Mouse (Mus musculus): ENCODE results near the gene Abca2. TPM values are rescaled to one million over a fixed set of nuclear protein-coding genes. Genes with fewer than 3 reads are reported as not detected.
A peak's percentile ranks its signal among the peaks of the same experiment; 100 is the strongest.

Abca2 gene
- polyA plus RNA-seq, 1 experiment from 2014 or later = 6.7 TPM

DNA sequence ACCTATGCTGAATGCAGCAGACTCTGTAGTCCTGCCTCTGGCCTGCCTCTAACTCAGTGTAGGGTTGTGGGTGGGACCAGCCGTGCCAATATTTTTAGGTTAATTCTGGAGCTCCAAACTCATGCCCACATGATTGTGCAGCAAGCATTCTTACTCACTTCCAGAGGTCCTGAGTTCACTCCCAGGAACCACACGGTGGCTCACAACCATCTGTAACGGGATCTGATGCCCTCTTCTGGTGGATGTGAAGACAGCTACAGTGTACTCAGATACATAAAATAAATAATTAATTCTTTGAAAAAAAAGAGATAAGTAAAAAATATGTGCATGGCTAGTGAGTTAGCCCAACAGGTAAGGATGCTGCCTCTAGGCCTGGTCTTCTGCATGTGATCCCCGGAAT is 68.0 kb downstream of the Abca2 start:
- H3K27me3 ChIP-seq (replicated peaks; ENCODE audit: control insufficient read depth, insufficient read depth, low read length) = no peaks in the 10 kb centered on the region
- WGBS = 40% methylated on average over 4 of the region's 4 CpGs
- peaks cover 3% of the 10 kb centered on the region for H3K4me1 ChIP-seq (ENCODE audit: control insufficient read depth, insufficient read depth, low read length)
- H3K4me3 ChIP-seq (ENCODE audit: low read depth, low read length) = no peak overlapping the region
- H3K36me3 ChIP-seq (ENCODE audit: control insufficient read depth, insufficient read depth, low read length) = no peaks in the 10 kb centered on the region
- ATAC-seq (no peak), DNase-seq (ENCODE audit: low spot score) (peak; percentile 57)
- no peak overlapping the region for H3K4me2 ChIP-seq (ENCODE audit: low read length)
- H3K27ac ChIP-seq (ENCODE audit: low read depth, low read length) = no peak overlapping the region
- no peak overlapping the region for H3K9ac ChIP-seq (ENCODE audit: low read length)
- no peaks in the 10 kb centered on the region for H3K9me3 ChIP-seq (replicated peaks; ENCODE audit: control insufficient read depth, low read length)

Small RNA genes within 50 kb of the gene (microRNA-seq; reads per million reads assigned to microRNA genes)
- not detected for gene Mir3087

Other genes starting within 250 kb of the Abca2 start
- gene Nrarp, start 247.9 kb upstream of the Abca2 start, polyA plus RNA-seq (2014; fragmentation: Nextera tagmentation; extraction: Ambion mirVana) = 18.6 and 22.1 TPM in 2 replicates
- 0.97 and 1.9 TPM in 2 replicates for gene Tor4a, start 231.8 kb upstream of the Abca2 start, polyA plus RNA-seq (2014; fragmentation: Nextera tagmentation; extraction: Ambion mirVana)
- gene Nelfb, start 217.2 kb upstream of the Abca2 start, polyA plus RNA-seq (2014; fragmentation: Nextera tagmentation; extraction: Ambion mirVana) = 68.8 and 73.5 TPM in 2 replicates
- gene Stpg3, start 214.1 kb upstream of the Abca2 start, polyA plus RNA-seq (2014; fragmentation: Nextera tagmentation; extraction: Ambion mirVana) = not detected in 2 replicates
- 1.1 TPM in 1 of 2 replicates, not detected in the other for gene Fam166a, start 210.0 kb upstream of the Abca2 start, polyA plus RNA-seq (2014; fragmentation: Nextera tagmentation; extraction: Ambion mirVana)
- gene Tubb4b, start 204.0 kb upstream of the Abca2 start, polyA plus RNA-seq (2014; fragmentation: Nextera tagmentation; extraction: Ambion mirVana) = 392 and 409 TPM in 2 replicates
- 0.10 TPM in 1 of 2 replicates, not detected in the other for gene Slc34a3, start 194.3 kb upstream of the Abca2 start, polyA plus RNA-seq (2014; fragmentation: Nextera tagmentation; extraction: Ambion mirVana)
- gene Rnf224, start 191.9 kb upstream of the Abca2 start, polyA plus RNA-seq (2014; fragmentation: Nextera tagmentation; extraction: Ambion mirVana) = not detected in 2 replicates
- gene Rnf208, start 186.4 kb upstream of the Abca2 start, polyA plus RNA-seq (2014; fragmentation: Nextera tagmentation; extraction: Ambion mirVana) = 67.4 and 98.5 TPM in 2 replicates
- not detected in 2 replicates for gene Cysrt1, start 186.3 kb upstream of the Abca2 start, polyA plus RNA-seq (2014; fragmentation: Nextera tagmentation; extraction: Ambion mirVana)
- 4.7 and 6.0 TPM in 2 replicates for gene AL732309.1, start 181.8 kb upstream of the Abca2 start, polyA plus RNA-seq (2014; fragmentation: Nextera tagmentation; extraction: Ambion mirVana)
- 14.7 and 17.4 TPM in 2 replicates for gene Tmem203, start 173.3 kb upstream of the Abca2 start, polyA plus RNA-seq (2014; fragmentation: Nextera tagmentation; extraction: Ambion mirVana)
- 6.6 and 9.9 TPM in 2 replicates for gene Tprn, start 166.1 kb upstream of the Abca2 start, polyA plus RNA-seq (2014; fragmentation: Nextera tagmentation; extraction: Ambion mirVana)
- gene Ssna1, start 156.3 kb upstream of the Abca2 start, polyA plus RNA-seq (2014; fragmentation: Nextera tagmentation; extraction: Ambion mirVana) = 258 and 281 TPM in 2 replicates
- 105 and 123 TPM in 2 replicates for gene Anapc2, start 156.2 kb upstream of the Abca2 start, polyA plus RNA-seq (2014; fragmentation: Nextera tagmentation; extraction: Ambion mirVana)
- gene Tmem210, start 140.6 kb upstream of the Abca2 start, polyA plus RNA-seq (2014; fragmentation: Nextera tagmentation; extraction: Ambion mirVana) = not detected in 2 replicates
- gene Lrrc26, start 138.8 kb upstream of the Abca2 start, polyA plus RNA-seq (2014; fragmentation: Nextera tagmentation; extraction: Ambion mirVana) = 0.25 TPM in 1 of 2 replicates, not detected in the other
- gene Grin1, start 109.5 kb upstream of the Abca2 start, polyA plus RNA-seq (2014; fragmentation: Nextera tagmentation; extraction: Ambion mirVana) = 17.0 and 21.1 TPM in 2 replicates
- 69.5 and 87.7 TPM in 2 replicates for gene Man1b1, start 96.4 kb upstream of the Abca2 start, polyA plus RNA-seq (2014; fragmentation: Nextera tagmentation; extraction: Ambion mirVana)
- gene Dpp7, start 72.3 kb upstream of the Abca2 start, polyA plus RNA-seq (2014; fragmentation: Nextera tagmentation; extraction: Ambion mirVana) = 21.3 and 21.4 TPM in 2 replicates
- gene Uap1l1, start 63.0 kb upstream of the Abca2 start, polyA plus RNA-seq (2014; fragmentation: Nextera tagmentation; extraction: Ambion mirVana) = 5.8 and 7.8 TPM in 2 replicates
- gene Sapcd2, start 56.4 kb upstream of the Abca2 start, polyA plus RNA-seq (2014; fragmentation: Nextera tagmentation; extraction: Ambion mirVana) = 27.8 and 28.9 TPM in 2 replicates
- 1.9 and 2.5 TPM in 2 replicates for gene Entpd2, start 32.8 kb upstream of the Abca2 start, polyA plus RNA-seq (2014; fragmentation: Nextera tagmentation; extraction: Ambion mirVana)
- 263 and 331 TPM in 2 replicates for gene Npdc1, start 29.4 kb upstream of the Abca2 start, polyA plus RNA-seq (2014; fragmentation: Nextera tagmentation; extraction: Ambion mirVana)
- 0.21 TPM in 1 of 2 replicates, not detected in the other for gene Fut7, start 5.4 kb upstream of the Abca2 start, polyA plus RNA-seq (2014; fragmentation: Nextera tagmentation; extraction: Ambion mirVana)
- 1.1 and 2.2 TPM in 2 replicates for gene Clic3, start 28.1 kb downstream of the Abca2 start, polyA plus RNA-seq (2014; fragmentation: Nextera tagmentation; extraction: Ambion mirVana)
- 93.2 and 101 TPM in 2 replicates for gene Paxx, start 32.4 kb downstream of the Abca2 start, polyA plus RNA-seq (2014; fragmentation: Nextera tagmentation; extraction: Ambion mirVana)
- gene Ptgds, start 41.3 kb downstream of the Abca2 start, polyA plus RNA-seq (2014; fragmentation: Nextera tagmentation; extraction: Ambion mirVana) = 170 and 301 TPM in 2 replicates
- gene Lcn12, start 65.2 kb downstream of the Abca2 start, polyA plus RNA-seq (2014; fragmentation: Nextera tagmentation; extraction: Ambion mirVana) = not detected in 2 replicates
- gene Fbxw5, start 72.0 kb downstream of the Abca2 start, polyA plus RNA-seq (2014; fragmentation: Nextera tagmentation; extraction: Ambion mirVana) = 77.9 and 102 TPM in 2 replicates
- gene C8g, start 73.0 kb downstream of the Abca2 start, polyA plus RNA-seq (2014; fragmentation: Nextera tagmentation; extraction: Ambion mirVana) = 4.0 and 4.1 TPM in 2 replicates
- 26.7 and 29.4 TPM in 2 replicates for gene Traf2, start 118.2 kb downstream of the Abca2 start, polyA plus RNA-seq (2014; fragmentation: Nextera tagmentation; extraction: Ambion mirVana)
- 369 and 370 TPM in 2 replicates for gene Edf1, start 129.1 kb downstream of the Abca2 start, polyA plus RNA-seq (2014; fragmentation: Nextera tagmentation; extraction: Ambion mirVana)
- gene Mamdc4, start 146.1 kb downstream of the Abca2 start, polyA plus RNA-seq (2014; fragmentation: Nextera tagmentation; extraction: Ambion mirVana) = 0.84 and 2.2 TPM in 2 replicates
- gene Phpt1, start 146.5 kb downstream of the Abca2 start, polyA plus RNA-seq (2014; fragmentation: Nextera tagmentation; extraction: Ambion mirVana) = 168 and 216 TPM in 2 replicates
- gene Ajm1, start 153.1 kb downstream of the Abca2 start, polyA plus RNA-seq (2014; fragmentation: Nextera tagmentation; extraction: Ambion mirVana) = 2.2 and 4.2 TPM in 2 replicates
- 47.9 and 55.0 TPM in 2 replicates for gene Rabl6, start 179.8 kb downstream of the Abca2 start, polyA plus RNA-seq (2014; fragmentation: Nextera tagmentation; extraction: Ambion mirVana)
- gene Ccdc183, start 189.0 kb downstream of the Abca2 start, polyA plus RNA-seq (2014; fragmentation: Nextera tagmentation; extraction: Ambion mirVana) = 0.18 and 0.30 TPM in 2 replicates
- gene Tmem141, start 193.3 kb downstream of the Abca2 start, polyA plus RNA-seq (2014; fragmentation: Nextera tagmentation; extraction: Ambion mirVana) = 27.9 and 32.8 TPM in 2 replicates
- gene Fcna, start 199.3 kb downstream of the Abca2 start, polyA plus RNA-seq (2014; fragmentation: Nextera tagmentation; extraction: Ambion mirVana) = 2.0 and 3.7 TPM in 2 replicates
- gene Lcn8, start 224.4 kb downstream of the Abca2 start, polyA plus RNA-seq (2014; fragmentation: Nextera tagmentation; extraction: Ambion mirVana) = not detected in 2 replicates
- not detected in 2 replicates for gene Lcn5, start 229.2 kb downstream of the Abca2 start, polyA plus RNA-seq (2014; fragmentation: Nextera tagmentation; extraction: Ambion mirVana)
- not detected in 2 replicates for gene Lcn6, start 248.1 kb downstream of the Abca2 start, polyA plus RNA-seq (2014; fragmentation: Nextera tagmentation; extraction: Ambion mirVana)

All from forebrain, embryonic 14.5 days (tissue).